Mouse (Mus musculus): ENCODE results near the gene Kidins220.

The Kidins220 gene

GRCm38 (mm10) chr12:25024862-25025545 is 50.3 kb downstream of the Kidins220 start:
- in situ Hi-C loops (cut with MboI, MseI), result no loop called here

GRCm38 (mm10) chr12:25026308-25026707 is 51.6 kb downstream of the Kidins220 start:
- in situ Hi-C loops (cut with MboI, MseI), result no loop called here

GRCm38 (mm10) chr12:25027416-25027815 is 52.7 kb downstream of the Kidins220 start:
- in situ Hi-C loops (cut with MboI, MseI), result no loop called here

GRCm38 (mm10) chr12:25033662-25034337 is 59.1 kb downstream of the Kidins220 start:
- in situ Hi-C loops (cut with MboI, MseI), result no loop called here

GRCm38 (mm10) chr12:25034338-25034953 is 59.7 kb downstream of the Kidins220 start:
- in situ Hi-C loops (cut with MboI, MseI), result no loop called here

GRCm38 (mm10) chr12:25036024-25036423 is 61.3 kb downstream of the Kidins220 start:
- in situ Hi-C loops (cut with MboI, MseI), result no loop called here

GRCm38 (mm10) chr12:25037222-25037621 is 62.5 kb downstream of the Kidins220 start:
- in situ Hi-C loops (cut with MboI, MseI), result no loop called here

GRCm38 (mm10) chr12:25037681-25038472 is 63.2 kb downstream of the Kidins220 start:
- in situ Hi-C loops (cut with MboI, MseI), result no loop called here

GRCm38 (mm10) chr12:25044056-25044455 is 69.3 kb downstream of the Kidins220 start:
- in situ Hi-C loops (cut with MboI, MseI), result no loop called here

GRCm38 (mm10) chr12:25044579-25044978 is 69.9 kb downstream of the Kidins220 start:
- in situ Hi-C loops (cut with MboI, MseI), result no loop called here

- in situ Hi-C loops (cut with MboI, MseI), result no loop called here
Observed at GRCm38 (mm10) chr12:25049253-25049652, 74.5 kb downstream of the Kidins220 start.

- in situ Hi-C loops (cut with MboI, MseI), result no loop called here
Observed at GRCm38 (mm10) chr12:25054511-25054910, 79.8 kb downstream of the Kidins220 start.

GRCm38 (mm10) chr12:25054963-25055362 is 80.2 kb downstream of the Kidins220 start:
- in situ Hi-C loops (cut with MboI, MseI), result no loop called here

- in situ Hi-C loops (cut with MboI, MseI), result no loop called here
Observed at GRCm38 (mm10) chr12:25059487-25060200, 84.9 kb downstream of the Kidins220 start.

- in situ Hi-C loops (cut with MboI, MseI), result no loop called here
Observed at GRCm38 (mm10) chr12:25060901-25061300, 86.2 kb downstream of the Kidins220 start.

GRCm38 (mm10) chr12:25062264-25062663 is 87.5 kb downstream of the Kidins220 start:
- in situ Hi-C loops (cut with MboI, MseI), result no loop called here

GRCm38 (mm10) chr12:25073374-25073773 is 98.6 kb downstream of the Kidins220 start:
- in situ Hi-C loops (cut with MboI, MseI), result no loop called here

GRCm38 (mm10) chr12:25074344-25074743 is 99.6 kb downstream of the Kidins220 start:
- in situ Hi-C loops (cut with MboI, MseI), result no loop called here

- in situ Hi-C loops (cut with MboI, MseI), result loop anchor here (25.0 kb wide), 1 partner anchor 1204 kb away; no protein-coding TSS in a partner anchor
Observed at GRCm38 (mm10) chr12:25083260-25084178, 108.8 kb downstream of the Kidins220 start.

- in situ Hi-C loops (cut with MboI, MseI), result loop anchor here (5.0 to 25.0 kb wide), 2 partner anchors 985 to 1200 kb away; no protein-coding TSS in a partner anchor
Observed at GRCm38 (mm10) chr12:25086966-25087365, 112.2 kb downstream of the Kidins220 start.

All from regulatory T cell (primary cell).